Mouse (Mus musculus): ENCODE measurements around the gene Hspbap1. TPM values are rescaled to one million over a fixed set of nuclear protein-coding genes. Genes with fewer than 3 reads are reported as not detected.

Gene Hspbap1
- polyA plus RNA-seq, 1 experiment from 2014 or later, result 18.1 TPM

- Histone ChIP-seq H3K9ac (replicated peaks; ENCODE audit: low read length) (no peak overlapping the region), H3K9me3 (ENCODE audit: control insufficient read depth, low read length) (0 out of 2 replicates have a peak, but pooled peaks cover 3% of the 10 kb centered on the region), H3K4me3 (replicated peaks; ENCODE audit: low read depth, low read length) (no peak overlapping the region), H3K4me2 (ENCODE audit: low read length) (no peak overlapping the region), H3K27me3 (ENCODE audit: control insufficient read depth, insufficient read depth, low read length) (no peaks in the 10 kb centered on the region), H3K27ac (replicated peaks; ENCODE audit: low read depth, low read length) (no peak overlapping the region), H3K36me3 (ENCODE audit: control insufficient read depth, insufficient read depth, low read length) (no peaks in the 10 kb centered on the region), H3K4me1 (ENCODE audit: control insufficient read depth, insufficient read depth, low read length) (no peaks in the 10 kb centered on the region)
- DNase-seq (no peak), ATAC-seq (ENCODE audit: low FRiP score, low TSS enrichment) (no peak)
- 90% methylated on average over 3 of the region's 3 CpGs for WGBS
Measured at GRCm38 (mm10) chr16:35832926-35833325, 62.8 kb downstream of the Hspbap1 start.

DNA sequence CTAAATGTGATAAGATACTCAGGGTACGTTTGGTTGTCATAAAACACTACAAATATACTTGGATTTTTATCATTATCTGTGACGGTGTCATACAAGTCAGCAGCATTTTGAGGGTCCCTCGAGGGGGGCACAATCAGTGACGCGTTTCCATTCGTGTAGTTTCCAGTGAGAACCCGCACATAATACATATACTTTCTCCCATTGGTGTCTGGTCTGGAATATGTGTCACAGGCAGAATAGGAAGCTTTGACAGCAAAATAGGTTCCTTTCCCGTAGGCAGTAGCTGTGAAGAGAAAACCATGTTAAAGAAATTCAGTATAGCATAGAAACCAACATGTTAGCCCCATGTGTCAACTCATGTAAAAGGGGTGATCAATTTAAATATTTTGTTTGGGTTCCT, 64.5 kb downstream of the Hspbap1 start:
- DNase-seq (no peak), ATAC-seq (ENCODE audit: low FRiP score, low TSS enrichment) (no peak)
- Histone ChIP-seq H3K4me2 (ENCODE audit: low read length) (no peak overlapping the region), H3K27me3 (ENCODE audit: control insufficient read depth, insufficient read depth, low read length) (no peaks in the 10 kb centered on the region), H3K9me3 (ENCODE audit: control insufficient read depth, low read length) (0 out of 2 replicates have a peak, but pooled peaks cover 3% of the 10 kb centered on the region), H3K36me3 (ENCODE audit: control insufficient read depth, insufficient read depth, low read length) (no peaks in the 10 kb centered on the region), H3K4me3 (replicated peaks; ENCODE audit: low read depth, low read length) (no peak overlapping the region), H3K27ac (replicated peaks; ENCODE audit: low read depth, low read length) (no peak overlapping the region), H3K4me1 (ENCODE audit: control insufficient read depth, insufficient read depth, low read length) (no peaks in the 10 kb centered on the region), H3K9ac (replicated peaks; ENCODE audit: low read length) (no peak overlapping the region)
- WGBS, result 90% methylated on average over 8 of the region's 8 CpGs

GRCm38 (mm10) chr16:35839680-35840079, 69.5 kb downstream of the Hspbap1 start:
- DNase-seq (peak; percentile 54), ATAC-seq (ENCODE audit: low FRiP score, low TSS enrichment) (no peak)
- Histone ChIP-seq H3K9me3 (ENCODE audit: control insufficient read depth, low read length) (0 out of 2 replicates have a peak, but pooled peaks cover 3% of the 10 kb centered on the region), H3K4me2 (ENCODE audit: low read length) (no peak overlapping the region), H3K4me3 (replicated peaks; ENCODE audit: low read depth, low read length) (no peak overlapping the region), H3K36me3 (ENCODE audit: control insufficient read depth, insufficient read depth, low read length) (no peaks in the 10 kb centered on the region), H3K4me1 (ENCODE audit: control insufficient read depth, insufficient read depth, low read length) (no peaks in the 10 kb centered on the region), H3K9ac (replicated peaks; ENCODE audit: low read length) (no peak overlapping the region), H3K27ac (replicated peaks; ENCODE audit: low read depth, low read length) (no peak overlapping the region), H3K27me3 (ENCODE audit: control insufficient read depth, insufficient read depth, low read length) (no peaks in the 10 kb centered on the region)
- 18% methylated on average over 1 of the region's 1 CpGs for WGBS

DNA sequence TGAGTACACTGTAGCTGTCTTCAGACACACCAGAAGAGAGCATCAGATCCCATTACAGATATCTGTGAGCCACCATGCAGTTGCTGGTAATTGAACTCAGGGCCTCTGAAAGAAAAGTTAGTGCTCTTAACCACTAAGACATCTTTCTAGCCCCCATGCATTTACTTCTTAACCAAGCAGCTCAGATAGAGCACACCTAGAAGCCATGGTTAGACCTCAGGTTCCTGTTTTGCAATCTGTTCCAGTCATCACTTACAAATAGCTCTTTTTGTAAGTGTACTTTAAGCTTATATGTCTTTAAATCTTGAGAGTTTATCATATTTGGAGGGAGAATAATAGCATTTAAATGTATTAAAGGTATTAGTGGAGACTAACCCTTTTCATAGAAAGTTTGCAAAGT, 77.0 kb downstream of the Hspbap1 start:
- H3K9me3 ChIP-seq (ENCODE audit: control insufficient read depth, low read length), result no peaks in the 10 kb centered on the region
- DNase-seq (no peak), ATAC-seq (ENCODE audit: low FRiP score, low TSS enrichment) (no peak)
- no peak overlapping the region for H3K27ac ChIP-seq (replicated peaks; ENCODE audit: low read depth, low read length)
- no peak overlapping the region for H3K9ac ChIP-seq (replicated peaks; ENCODE audit: low read length)
- no peak overlapping the region for H3K4me2 ChIP-seq (ENCODE audit: low read length)
- no peaks in the 10 kb centered on the region for H3K4me1 ChIP-seq (ENCODE audit: control insufficient read depth, insufficient read depth, low read length)
- H3K36me3 ChIP-seq (ENCODE audit: control insufficient read depth, insufficient read depth, low read length), result no peaks in the 10 kb centered on the region
- no peaks in the 10 kb centered on the region for H3K27me3 ChIP-seq (ENCODE audit: control insufficient read depth, insufficient read depth, low read length)
- no peak overlapping the region for H3K4me3 ChIP-seq (replicated peaks; ENCODE audit: low read depth, low read length)

DNA sequence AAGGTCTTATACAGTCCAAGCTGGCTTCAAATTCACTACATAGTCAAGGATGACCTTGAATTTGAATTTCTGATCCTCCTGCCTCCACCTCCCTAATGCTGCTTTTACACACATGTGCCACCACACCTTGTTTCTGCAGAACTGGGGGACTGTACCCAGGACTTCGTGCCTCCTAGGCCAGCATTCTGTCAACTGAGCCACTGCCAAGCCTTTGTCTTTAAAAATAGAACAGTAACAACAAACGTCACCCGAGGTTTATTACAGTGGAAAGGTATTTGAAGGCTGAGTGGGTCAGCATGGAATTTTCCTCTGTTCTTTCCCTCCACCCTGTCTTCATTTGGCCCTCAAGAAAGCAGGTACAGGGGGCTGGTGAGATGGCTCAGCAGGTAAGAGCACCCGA, 85.7 kb downstream of the Hspbap1 start:
- Histone ChIP-seq H3K9me3 (ENCODE audit: control insufficient read depth, low read length) (no peaks in the 10 kb centered on the region), H3K4me2 (ENCODE audit: low read length) (no peak overlapping the region), H3K4me3 (replicated peaks; ENCODE audit: low read depth, low read length) (no peak overlapping the region), H3K27ac (replicated peaks; ENCODE audit: low read depth, low read length) (no peak overlapping the region), H3K27me3 (ENCODE audit: control insufficient read depth, insufficient read depth, low read length) (no peaks in the 10 kb centered on the region), H3K36me3 (ENCODE audit: control insufficient read depth, insufficient read depth, low read length) (no peaks in the 10 kb centered on the region), H3K9ac (replicated peaks; ENCODE audit: low read length) (no peak overlapping the region), H3K4me1 (ENCODE audit: control insufficient read depth, insufficient read depth, low read length) (no peaks in the 10 kb centered on the region)
- DNase-seq (no peak), ATAC-seq (ENCODE audit: low FRiP score, low TSS enrichment) (no peak)
- WGBS, result 86% methylated on average over 4 of the region's 4 CpGs

DNA sequence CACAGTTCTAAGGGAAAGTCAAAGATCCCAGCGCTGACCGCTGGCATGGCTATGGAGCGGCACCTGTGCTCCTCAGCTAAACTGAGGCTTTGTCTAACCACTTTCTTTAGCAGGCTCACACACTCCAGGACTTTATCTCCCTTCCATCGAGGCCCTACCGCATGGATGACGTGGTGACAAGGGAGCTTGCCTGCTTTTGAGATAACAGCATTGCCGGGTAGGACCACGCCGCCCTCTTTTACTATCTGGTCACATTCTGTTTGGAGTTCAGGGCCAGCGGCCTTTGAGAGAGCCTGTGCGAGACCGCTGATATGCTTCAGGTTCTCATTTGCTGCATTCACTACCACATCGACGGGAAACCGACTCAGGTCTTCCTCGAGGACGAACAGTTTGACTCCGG, 86.6 kb downstream of the Hspbap1 start:
- DNase-seq, result no peak
- Histone ChIP-seq H3K27ac (replicated peaks; ENCODE audit: low read depth, low read length) (no peak overlapping the region), H3K9ac (replicated peaks; ENCODE audit: low read length) (no peak overlapping the region), H3K27me3 (ENCODE audit: control insufficient read depth, insufficient read depth, low read length) (no peaks in the 10 kb centered on the region), H3K36me3 (ENCODE audit: control insufficient read depth, insufficient read depth, low read length) (no peaks in the 10 kb centered on the region), H3K9me3 (ENCODE audit: control insufficient read depth, low read length) (no peaks in the 10 kb centered on the region), H3K4me2 (ENCODE audit: low read length) (no peak overlapping the region), H3K4me1 (ENCODE audit: control insufficient read depth, insufficient read depth, low read length) (no peaks in the 10 kb centered on the region), H3K4me3 (replicated peaks; ENCODE audit: low read depth, low read length) (no peak overlapping the region)
- WGBS, result 95% methylated on average over 18 of the region's 18 CpGs
- ATAC-seq (ENCODE audit: low FRiP score, low TSS enrichment), result no peak

- 91% methylated on average over 16 of the region's 16 CpGs for WGBS
- Histone ChIP-seq H3K4me3 (replicated peaks; ENCODE audit: low read depth, low read length) (no peak overlapping the region), H3K9me3 (ENCODE audit: control insufficient read depth, low read length) (no peaks in the 10 kb centered on the region), H3K4me2 (ENCODE audit: low read length) (no peak overlapping the region), H3K4me1 (ENCODE audit: control insufficient read depth, insufficient read depth, low read length) (no peaks in the 10 kb centered on the region), H3K36me3 (ENCODE audit: control insufficient read depth, insufficient read depth, low read length) (no peaks in the 10 kb centered on the region), H3K9ac (replicated peaks; ENCODE audit: low read length) (no peak overlapping the region), H3K27ac (replicated peaks; ENCODE audit: low read depth, low read length) (no peak overlapping the region), H3K27me3 (ENCODE audit: control insufficient read depth, insufficient read depth, low read length) (no peaks in the 10 kb centered on the region)
- DNase-seq (no peak), ATAC-seq (ENCODE audit: low FRiP score, low TSS enrichment) (no peak)
Measured at GRCm38 (mm10) chr16:35860236-35860635, 90.1 kb downstream of the Hspbap1 start.

DNA sequence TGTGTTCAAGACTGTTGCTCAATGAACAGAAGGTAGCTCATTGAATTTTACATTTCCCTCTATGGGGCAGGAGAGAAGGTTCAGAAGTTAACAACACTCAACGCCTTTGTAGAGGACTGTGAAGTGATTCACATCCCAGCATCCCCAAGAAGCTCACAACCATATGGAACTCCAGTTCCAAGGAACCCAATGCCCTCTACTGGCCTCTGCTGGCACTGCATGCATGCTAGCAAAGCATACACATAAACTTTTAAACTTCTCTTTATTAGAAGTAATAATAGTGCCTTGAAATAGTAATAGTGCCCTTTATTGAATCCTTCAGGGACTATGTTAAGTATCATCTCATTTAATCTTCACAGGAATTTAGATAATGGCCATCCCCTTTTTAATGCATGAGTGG, 91.9 kb downstream of the Hspbap1 start:
- 91% methylated on average over 1 of the region's 1 CpGs for WGBS
- ATAC-seq (ENCODE audit: low FRiP score, low TSS enrichment), result no peak

DNA sequence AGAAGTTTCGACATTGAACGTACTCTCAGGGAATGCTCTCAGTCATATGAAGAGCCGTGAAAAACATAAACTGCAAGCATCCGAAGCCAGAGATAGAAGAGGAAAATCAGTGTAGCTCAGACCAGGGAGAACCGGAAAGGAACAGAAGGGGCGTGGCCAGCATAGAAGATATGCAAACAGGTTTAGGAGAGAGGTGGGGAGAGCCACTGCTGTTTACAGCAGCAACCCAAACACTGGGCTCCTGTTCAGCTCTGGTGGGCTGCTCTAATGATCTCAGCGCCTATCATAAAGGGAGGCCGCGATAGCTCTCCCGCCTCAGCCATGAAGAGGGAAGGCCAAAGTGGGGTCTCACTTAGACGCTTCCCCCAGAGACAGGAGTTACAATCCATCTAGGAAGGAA, 97.6 kb downstream of the Hspbap1 start:
- Histone ChIP-seq H3K9ac (replicated peaks; ENCODE audit: low read length) (no peak overlapping the region), H3K9me3 (ENCODE audit: control insufficient read depth, low read length) (no peaks in the 10 kb centered on the region), H3K4me1 (ENCODE audit: control insufficient read depth, insufficient read depth, low read length) (0 out of 2 replicates have a peak, but pooled peaks cover 6% of the 10 kb centered on the region), H3K27ac (replicated peaks; ENCODE audit: low read depth, low read length) (no peak overlapping the region), H3K4me2 (ENCODE audit: low read length) (no peak overlapping the region), H3K36me3 (ENCODE audit: control insufficient read depth, insufficient read depth, low read length) (no peaks in the 10 kb centered on the region), H3K27me3 (ENCODE audit: control insufficient read depth, insufficient read depth, low read length) (peaks cover 23% of the 10 kb centered on the region), H3K4me3 (replicated peaks; ENCODE audit: low read depth, low read length) (no peak overlapping the region)
- ATAC-seq (ENCODE audit: low FRiP score, low TSS enrichment), result no peak
- DNase-seq, result no peak
- WGBS, result 82% methylated on average over 11 of the region's 11 CpGs

More for the DNA sequence above, 91.9 kb downstream of the Hspbap1 start:
- Histone ChIP-seq H3K4me1 (ENCODE audit: control insufficient read depth, insufficient read depth, low read length) (no peaks in the 10 kb centered on the region), H3K4me2 (ENCODE audit: low read length) (no peak overlapping the region), H3K36me3 (ENCODE audit: control insufficient read depth, insufficient read depth, low read length) (no peaks in the 10 kb centered on the region), H3K9me3 (ENCODE audit: control insufficient read depth, low read length) (no peaks in the 10 kb centered on the region), H3K27ac (replicated peaks; ENCODE audit: low read depth, low read length) (no peak overlapping the region), H3K27me3 (ENCODE audit: control insufficient read depth, insufficient read depth, low read length) (no peaks in the 10 kb centered on the region), H3K4me3 (replicated peaks; ENCODE audit: low read depth, low read length) (no peak overlapping the region), H3K9ac (replicated peaks; ENCODE audit: low read length) (no peak overlapping the region)
- no peak for DNase-seq

Measured in midbrain, embryonic 14.5 days (tissue).